In the genomic region with DNA sequence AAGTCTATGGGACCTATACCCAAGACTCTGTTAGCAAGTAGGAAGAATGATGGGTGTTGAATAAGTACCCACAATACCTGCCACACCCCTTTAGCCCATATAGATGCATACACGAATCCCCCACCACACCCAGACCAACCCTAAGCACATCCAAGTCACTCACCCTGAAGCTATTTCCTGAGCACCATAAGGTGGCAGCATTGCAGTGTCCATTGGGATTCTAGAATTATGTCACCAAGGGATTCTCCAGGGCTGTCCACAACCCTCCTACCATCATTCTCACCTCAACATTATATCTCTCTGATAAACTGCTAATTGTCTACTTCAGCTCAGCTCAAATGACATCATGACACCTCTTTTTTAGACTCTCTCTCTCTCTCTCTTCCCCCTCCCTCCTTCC, we compare ENCODE assay signal across 9 mouse cellular contexts. TPM values are rescaled to one million over a fixed set of nuclear protein-coding genes. Genes with fewer than 3 reads are reported as not detected.
DNase-seq lines count a peak whose midpoint lies in the region; TF ChIP-seq lines count a peak whose summit lies in the region.
"Had no signal": no experiment of that assay in that cellular context is flagged by ENCODE, and none has a peak within 500 bp of the region (broad histone marks: within the 10 kb centered on the region; RNA-seq: fewer than 3 reads in every experiment).

No protein-coding gene starts in this region.

- H3K4me1 ChIP-seq in kidney, adult 2 months (ENCODE audit: control insufficient read depth, insufficient read depth, low read length) = no peaks in the 10 kb centered on the region
- H3K4me1 ChIP-seq: liver, embryonic 15.5 days had no signal

- no peaks in the 10 kb centered on the region for H3K27me3 ChIP-seq in kidney, adult 2 months (replicated peaks; ENCODE audit: control insufficient read depth, insufficient read depth, low read length)
- H3K27me3 ChIP-seq: liver, embryonic 15.5 days had no signal

- TF ChIP-seq CTCF in kidney, adult 2 months (conservative IDR thresholded peaks at IDR 0.05; ENCODE audit: insufficient read depth, insufficient read length, low read depth, low read length) = peak; percentile 63

- H3K27ac ChIP-seq in kidney, adult 2 months (ENCODE audit: insufficient read depth, low read depth, low read length) = no peak overlapping the region
- H3K27ac ChIP-seq: liver, embryonic 15.5 days had no signal

- TF ChIP-seq POLR2A in kidney, adult 2 months (IDR thresholded peaks at IDR 0.05; ENCODE audit: low read depth, low read length) = no peak

- peak; percentile 19 for DNase-seq in gastrocnemius, adult 18-20 months (ENCODE audit: low spot score)
- no peak for DNase-seq in gastrocnemius, adult 8-10 months (ENCODE audit: low spot score in 2 of 2)
- DNase-seq in testis, postnatal 10 days (ENCODE audit: low spot score) = peak; percentile 55
- no peak for DNase-seq in testis, postnatal 14 days (ENCODE audit: low spot score)
- peak; percentile 52 for DNase-seq in kidney, adult 2 months
- no peak for DNase-seq in spleen, postnatal 14 days (ENCODE audit: low spot score in 2 of 2)
- DNase-seq in layer of hippocampus, postnatal 10 days (ENCODE audit: low spot score in 2 of 2) = no peak
- DNase-seq in layer of hippocampus, adult 11-12 months (ENCODE audit: low spot score) = no peak

- WGBS in kidney, adult 2 months = 29% methylated on average over 1 of the region's 1 CpGs

- no peak overlapping the region for H3K4me3 ChIP-seq in kidney, adult 2 months (ENCODE audit: insufficient read depth, low read depth, low read length)
- H3K4me3 ChIP-seq: liver, embryonic 15.5 days had no signal

- no peaks in the 10 kb centered on the region for H3K36me3 ChIP-seq in kidney, adult 2 months (ENCODE audit: control insufficient read depth, insufficient read depth, low read length)
- H3K36me3 ChIP-seq: liver, embryonic 15.5 days had no signal

RNA-seq across cellular contexts. Expression of a gene that starts 15.7 kb away (rescaled TPM):
- 1 to 10 TPM in 1 of 2 experiments, under 1 TPM in 1; 0.89 to 1.0 TPM for total RNA-seq in gastrocnemius, adult 18-20 months (2021)
- total RNA-seq in gastrocnemius, adult 8-10 months (2022) = under 1 TPM; 0.19 to 0.72 (median 0.54) TPM
- 27.0 and 30.9 TPM in 2 replicates for polyA plus RNA-seq in kidney, adult 2 months (2012; rRNA removed)
- total RNA-seq in layer of hippocampus, postnatal 10 days (2021) = 1 to 10 TPM; 6.0 to 6.1 TPM

Comparison
In these comparisons a context has a peak if more than half of its experiments do, and no peak if none do; other contexts are left out.
1. DNase-seq: peak in gastrocnemius, adult 18-20 months (single experiment), testis, postnatal 10 days (single experiment) and kidney, adult 2 months (single experiment); none in gastrocnemius, adult 8-10 months (0 of 2), testis, postnatal 14 days (single experiment), spleen, postnatal 14 days (0 of 2), layer of hippocampus, postnatal 10 days (0 of 2) and layer of hippocampus, adult 11-12 months (single experiment).